Mouse (Mus musculus) megakaryocyte, embryonic 14.5 days (primary cell): ENCODE results near the gene Klhl12. TPM values are rescaled to one million over a fixed set of nuclear protein-coding genes. Genes with fewer than 3 reads are reported as not detected.

Experiments
- H3K27me3 ChIP-seq: replicated peaks from 2 replicates; pipeline ENCODE3; 2012; ENCODE audit warnings: inconsistent platforms
- H3K36me3 ChIP-seq: replicated peaks from 2 replicates; pipeline ENCODE3; 2012; ENCODE audit warnings: low read length, inconsistent platforms, mixed read lengths
- H3K4me1 ChIP-seq: 2 replicates; pipeline ENCODE4 v1.6.1; 2012; ENCODE audit warnings: inconsistent platforms
- H3K4me3 ChIP-seq: replicated peaks from 2 replicates; pipeline ENCODE3; 2012; ENCODE audit warnings: moderate library complexity, mild to moderate bottlenecking, inconsistent platforms
- H3K9me3 ChIP-seq: 2 replicates; pipeline ENCODE4 v1.6.1; 2012; ENCODE audit warnings: inconsistent platforms
- FLI1 ChIP-seq: IDR thresholded peaks from 2 replicates; pipeline ENCODE4 v1.6.1; 2012; ENCODE audit warnings: low read length, inconsistent platforms, mixed read lengths
- GATA1 ChIP-seq: IDR thresholded peaks from 3 replicates; pipeline ENCODE4 v1.6.1; 2012; ENCODE audit warnings: mixed read lengths, low read length, inconsistent platforms, borderline replicate concordance
- polyA plus RNA-seq: library from polyadenylated mRNA; stranded (reverse); fragments of >175 nt; gene quantifications from 2 replicates; pipeline ENCODE4 v1.2.3, GENCODE M21; 2012; ENCODE audit warnings: low replicate concordance; ENCODE audit not compliant: insufficient read depth

Klhl12 gene
- polyA plus RNA-seq, 1 experiment = 0.20 TPM

- no peaks in the 10 kb centered on the region for H3K9me3 ChIP-seq
- peaks cover 39% of the 10 kb centered on the region for H3K36me3 ChIP-seq
- H3K4me1 ChIP-seq = peaks cover 35% of the 10 kb centered on the region
- peak overlapping the region; percentile 93 for H3K4me3 ChIP-seq
- no peak for TF ChIP-seq GATA1
- TF ChIP-seq FLI1 = no peak
- H3K27me3 ChIP-seq = no peaks in the 10 kb centered on the region
These were observed 38.2 kb downstream of the Klhl12 start for GRCm38 (mm10) chr1:134493496-134493895.

GRCm38 (mm10) chr1:134493956-134494355 lies 38.6 kb downstream of the Klhl12 start:
- Histone ChIP-seq H3K9me3 (no peaks in the 10 kb centered on the region), H3K36me3 (peaks cover 39% of the 10 kb centered on the region), H3K4me1 (peaks cover 35% of the 10 kb centered on the region), H3K27me3 (no peaks in the 10 kb centered on the region), H3K4me3 (peak overlapping the region; percentile 93)
- TF ChIP-seq GATA1 = no peak
- no peak for TF ChIP-seq FLI1

GRCm38 (mm10) chr1:134494428-134495215 lies 39.3 kb downstream of the Klhl12 start, which contains the start of gene Rabif:
Gene Rabif (plus strand): TSS chr1:134494648.
- H3K4me1 ChIP-seq = peaks cover 35% of the 10 kb centered on the region
- TF ChIP-seq GATA1 = no peak
- H3K27me3 ChIP-seq = no peaks in the 10 kb centered on the region
- no peaks in the 10 kb centered on the region for H3K9me3 ChIP-seq
- peaks cover 35% of the 10 kb centered on the region for H3K36me3 ChIP-seq
- H3K4me3 ChIP-seq = peak within 1 kb of the TSS; percentile 93

GRCm38 (mm10) chr1:134495216-134495539 lies 39.8 kb downstream of the Klhl12 start:
- H3K36me3 ChIP-seq = peaks cover 32% of the 10 kb centered on the region
- no peaks in the 10 kb centered on the region for H3K9me3 ChIP-seq
- TF ChIP-seq FLI1 = no peak
- TF ChIP-seq GATA1 = no peak
- peak overlapping the region; percentile 93 for H3K4me3 ChIP-seq
- no peaks in the 10 kb centered on the region for H3K27me3 ChIP-seq
- peaks cover 38% of the 10 kb centered on the region for H3K4me1 ChIP-seq

- no peaks in the 10 kb centered on the region for H3K27me3 ChIP-seq
- H3K4me3 ChIP-seq = peak overlapping the region; percentile 16
These were observed 40.7 kb downstream of the Klhl12 start for GRCm38 (mm10) chr1:134495991-134496390.

GRCm38 (mm10) chr1:134500916-134501315 lies 45.6 kb downstream of the Klhl12 start:
- Histone ChIP-seq H3K36me3 (peaks cover 54% of the 10 kb centered on the region), H3K4me3 (no peak overlapping the region), H3K9me3 (no peaks in the 10 kb centered on the region), H3K4me1 (peaks cover 28% of the 10 kb centered on the region), H3K27me3 (no peaks in the 10 kb centered on the region)
- TF ChIP-seq GATA1 = no peak
- TF ChIP-seq FLI1 = no peak

More at GRCm38 (mm10) chr1:134495991-134496390, 40.7 kb downstream of the Klhl12 start:
- no peaks in the 10 kb centered on the region for H3K9me3 ChIP-seq
- H3K36me3 ChIP-seq = peaks cover 25% of the 10 kb centered on the region
- peaks cover 39% of the 10 kb centered on the region for H3K4me1 ChIP-seq
- TF ChIP-seq FLI1 (no peak), GATA1 (no peak)

- peaks cover 35% of the 10 kb centered on the region for H3K4me1 ChIP-seq
- no peaks in the 10 kb centered on the region for H3K27me3 ChIP-seq
- peaks cover 67% of the 10 kb centered on the region for H3K36me3 ChIP-seq
- H3K9me3 ChIP-seq = no peaks in the 10 kb centered on the region
- TF ChIP-seq FLI1 (no peak), GATA1 (no peak)
- no peak overlapping the region for H3K4me3 ChIP-seq
These were observed 50.9 kb downstream of the Klhl12 start for GRCm38 (mm10) chr1:134506201-134506600.

- Histone ChIP-seq H3K4me3 (no peak overlapping the region), H3K4me1 (peaks cover 41% of the 10 kb centered on the region), H3K27me3 (peaks cover 13% of the 10 kb centered on the region), H3K9me3 (no peaks in the 10 kb centered on the region), H3K36me3 (peaks cover 49% of the 10 kb centered on the region)
- TF ChIP-seq FLI1 (no peak), GATA1 (no peak)
These were observed 54.7 kb downstream of the Klhl12 start for GRCm38 (mm10) chr1:134510018-134510417.

- Histone ChIP-seq H3K4me1 (peaks cover 52% of the 10 kb centered on the region), H3K36me3 (peaks cover 27% of the 10 kb centered on the region), H3K9me3 (no peaks in the 10 kb centered on the region), H3K4me3 (no peak overlapping the region), H3K27me3 (peaks cover 19% of the 10 kb centered on the region)
- no peak for TF ChIP-seq GATA1
These were observed 56.9 kb downstream of the Klhl12 start for GRCm38 (mm10) chr1:134512183-134512582.

GRCm38 (mm10) chr1:134512584-134512983 lies 57.3 kb downstream of the Klhl12 start:
- no peaks in the 10 kb centered on the region for H3K9me3 ChIP-seq
- no peak for TF ChIP-seq GATA1
- H3K4me3 ChIP-seq = no peak overlapping the region
- H3K4me1 ChIP-seq = peaks cover 56% of the 10 kb centered on the region
- H3K36me3 ChIP-seq = peaks cover 23% of the 10 kb centered on the region
- H3K27me3 ChIP-seq = peaks cover 19% of the 10 kb centered on the region

- no peak for TF ChIP-seq FLI1
- H3K4me3 ChIP-seq = peak overlapping the region; percentile 85
- H3K36me3 ChIP-seq = peaks cover 15% of the 10 kb centered on the region
- H3K4me1 ChIP-seq = peaks cover 53% of the 10 kb centered on the region
- H3K27me3 ChIP-seq = peaks cover 19% of the 10 kb centered on the region
- no peaks in the 10 kb centered on the region for H3K9me3 ChIP-seq
These were observed 58.1 kb downstream of the Klhl12 start for GRCm38 (mm10) chr1:134513312-134513860.
